Mouse (Mus musculus) intestine, embryonic 14.5 days (tissue): ENCODE measurements at regions not wholly inside any gene's neighbourhood (a gene's known extent, or its start where the extent isn't known, plus 50 kb on each side); places are given as distances from the start of the nearest gene placed in this dataset.

ENCODE experiments used
- ATAC-seq: fragments of 200-750 bp; cut with Nextera tagmentation; replicated peaks from 2 replicates; pipeline ENCODE4 v1.8.0; 2017; ENCODE audit warnings: low read depth, moderate number of reproducible peaks, moderate TSS enrichment, moderate library complexity; ENCODE audit not compliant: low FRiP score, low TSS enrichment
- DNase-seq: peaks from one replicate; pipeline ENCODE4 v3.0.0-alpha.2; 2018; ENCODE audit warnings: low spot score
- H3K27ac ChIP-seq: fragments of 300-500 bp; sonication (generic); 2 replicates; pipeline ENCODE4 v1.5.1; 2014; ENCODE audit warnings: low read depth, mild to moderate bottlenecking, control low read depth
- H3K27me3 ChIP-seq: fragments of 300-500 bp; sonication (generic); replicated peaks from 2 replicates; pipeline ENCODE4 v1.6.1; 2014; ENCODE audit warnings: low read length, control low read depth; ENCODE audit not compliant: control insufficient read depth, insufficient read depth
- H3K36me3 ChIP-seq: fragments of 300-500 bp; sonication (generic); 2 replicates; pipeline ENCODE4 v1.6.1; 2014; ENCODE audit warnings: low read length, control low read depth; ENCODE audit not compliant: control insufficient read depth, insufficient read depth
- H3K4me1 ChIP-seq: fragments of 300-500 bp; sonication (generic); replicated peaks from 2 replicates; pipeline ENCODE4 v1.6.1; 2014; ENCODE audit warnings: low read length, control low read depth, mixed read lengths; ENCODE audit not compliant: control insufficient read depth, insufficient read depth
- H3K4me2 ChIP-seq: fragments of 300-500 bp; sonication (generic); 2 replicates; pipeline ENCODE4 v1.6.1; 2014; ENCODE audit warnings: low read length
- H3K4me3 ChIP-seq: fragments of 300-500 bp; sonication (generic); 2 replicates; pipeline ENCODE4 v1.5.1; 2014; ENCODE audit warnings: low read depth, low read length, control low read depth, mixed read lengths
- H3K9ac ChIP-seq: fragments of 300-500 bp; sonication (generic); 2 replicates; pipeline ENCODE4 v1.6.1; 2014; ENCODE audit warnings: mild to moderate bottlenecking, low read length
- H3K9me3 ChIP-seq: fragments of 300-500 bp; sonication (generic); 2 replicates; pipeline ENCODE4 v1.6.1; 2016; ENCODE audit warnings: low read length, control low read depth; ENCODE audit not compliant: control insufficient read depth
- WGBS: fragments of 180-500 bp; shearing (Covaris S2); extraction: QIAGEN DNeasy Blood & Tissue Kit; methylation state at CpG from one replicate; pipeline ENCODE4 v1.1.7; 2014; 5-methylcytosine and 5-hydroxymethylcytosine counted together

GRCm38 (mm10) chr8:6606854-6607535, 1501.8 kb upstream of the Slc10a2 start:
- Histone ChIP-seq H3K27ac (no peak overlapping the region), H3K4me2 (no peak overlapping the region), H3K27me3 (no peaks in the 10 kb centered on the region), H3K36me3 (no peaks in the 10 kb centered on the region), H3K4me3 (no peak overlapping the region), H3K9me3 (no peaks in the 10 kb centered on the region), H3K9ac (no peak overlapping the region), H3K4me1 (no peaks in the 10 kb centered on the region)
- 38% methylated on average over 9 of the region's 9 CpGs for WGBS
- DNase-seq (no peak), ATAC-seq (no peak)

DNA sequence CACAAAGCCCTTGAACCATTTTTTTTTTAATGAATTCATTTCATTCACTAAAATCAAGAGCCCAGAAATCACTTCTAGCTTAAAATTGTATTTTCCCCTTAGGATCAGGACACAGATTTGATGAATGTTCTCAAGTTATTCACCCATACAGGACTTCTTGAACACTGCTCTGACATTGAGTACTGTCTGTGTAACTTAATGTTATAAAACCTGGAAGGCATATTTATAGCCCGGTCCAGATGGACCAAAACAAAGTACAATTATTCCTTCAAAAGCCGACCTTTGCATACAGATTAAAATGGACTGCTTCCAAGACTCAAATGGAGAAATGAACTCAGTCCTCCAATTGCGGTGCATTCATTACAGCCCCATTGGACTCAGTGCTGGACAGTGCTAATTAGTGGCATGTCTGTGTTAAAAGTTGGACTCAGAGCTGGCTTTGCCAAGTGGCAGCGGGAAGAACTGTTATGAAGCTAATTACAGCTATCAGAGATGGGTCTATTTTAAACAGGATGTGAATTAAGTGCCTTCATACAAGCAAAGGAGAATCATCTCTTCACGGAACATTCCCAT, 1499.2 kb upstream of the Slc10a2 start:
- Histone ChIP-seq H3K27me3 (no peaks in the 10 kb centered on the region), H3K36me3 (no peaks in the 10 kb centered on the region), H3K4me2 (no peak overlapping the region), H3K27ac (no peak overlapping the region), H3K9ac (no peak overlapping the region), H3K9me3 (no peaks in the 10 kb centered on the region), H3K4me3 (no peak overlapping the region), H3K4me1 (no peaks in the 10 kb centered on the region)
- ATAC-seq (no peak), DNase-seq (no peak)
- 80% methylated on average over 5 of the region's 5 CpGs for WGBS

DNA sequence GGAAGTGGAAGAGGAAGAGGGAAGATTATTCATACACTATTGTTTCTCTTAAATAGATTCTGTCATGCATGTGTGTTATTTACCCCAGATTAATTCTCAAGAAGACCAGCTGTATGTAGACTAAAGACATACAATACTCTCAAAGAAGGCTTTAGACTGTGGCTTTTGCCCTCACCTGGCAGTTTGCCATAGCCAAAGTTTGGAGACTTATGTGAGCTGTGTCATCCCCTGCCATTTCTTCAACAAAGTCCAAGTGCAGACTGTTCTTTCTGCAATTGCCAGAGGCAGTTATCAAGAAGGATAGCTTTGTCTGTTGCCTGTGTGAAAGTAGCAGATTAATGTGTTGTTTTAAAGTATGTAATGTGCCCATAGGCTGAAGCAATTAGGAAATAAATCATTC, 1485.0 kb upstream of the Slc10a2 start:
- Histone ChIP-seq H3K27ac (no peak overlapping the region), H3K9me3 (no peaks in the 10 kb centered on the region), H3K36me3 (no peaks in the 10 kb centered on the region), H3K9ac (no peak overlapping the region), H3K27me3 (no peaks in the 10 kb centered on the region), H3K4me1 (no peaks in the 10 kb centered on the region), H3K4me2 (no peak overlapping the region), H3K4me3 (no peak overlapping the region)
- ATAC-seq (no peak), DNase-seq (no peak)

GRCm38 (mm10) chr8:6583337-6584096, 1478.4 kb upstream of the Slc10a2 start:
- Histone ChIP-seq H3K4me3 (no peak overlapping the region), H3K4me1 (no peaks in the 10 kb centered on the region), H3K27me3 (no peaks in the 10 kb centered on the region), H3K27ac (no peak overlapping the region), H3K9me3 (no peaks in the 10 kb centered on the region; the same call in 1 of the 2 replicates), H3K36me3 (no peaks in the 10 kb centered on the region), H3K4me2 (no peak overlapping the region), H3K9ac (no peak overlapping the region)
- WGBS: 89% methylated on average over 6 of the region's 6 CpGs
- no peak for DNase-seq
- no peak for ATAC-seq

GRCm38 (mm10) chr8:6582732-6583131, 1477.6 kb upstream of the Slc10a2 start:
- WGBS: 86% methylated on average over 3 of the region's 3 CpGs
- Histone ChIP-seq H3K9me3 (no peaks in the 10 kb centered on the region; the same call in 1 of the 2 replicates), H3K36me3 (no peaks in the 10 kb centered on the region), H3K4me1 (no peaks in the 10 kb centered on the region), H3K27ac (no peak overlapping the region), H3K9ac (no peak overlapping the region), H3K4me2 (no peak overlapping the region), H3K4me3 (no peak overlapping the region), H3K27me3 (no peaks in the 10 kb centered on the region)
- ATAC-seq (no peak), DNase-seq (no peak)

DNA sequence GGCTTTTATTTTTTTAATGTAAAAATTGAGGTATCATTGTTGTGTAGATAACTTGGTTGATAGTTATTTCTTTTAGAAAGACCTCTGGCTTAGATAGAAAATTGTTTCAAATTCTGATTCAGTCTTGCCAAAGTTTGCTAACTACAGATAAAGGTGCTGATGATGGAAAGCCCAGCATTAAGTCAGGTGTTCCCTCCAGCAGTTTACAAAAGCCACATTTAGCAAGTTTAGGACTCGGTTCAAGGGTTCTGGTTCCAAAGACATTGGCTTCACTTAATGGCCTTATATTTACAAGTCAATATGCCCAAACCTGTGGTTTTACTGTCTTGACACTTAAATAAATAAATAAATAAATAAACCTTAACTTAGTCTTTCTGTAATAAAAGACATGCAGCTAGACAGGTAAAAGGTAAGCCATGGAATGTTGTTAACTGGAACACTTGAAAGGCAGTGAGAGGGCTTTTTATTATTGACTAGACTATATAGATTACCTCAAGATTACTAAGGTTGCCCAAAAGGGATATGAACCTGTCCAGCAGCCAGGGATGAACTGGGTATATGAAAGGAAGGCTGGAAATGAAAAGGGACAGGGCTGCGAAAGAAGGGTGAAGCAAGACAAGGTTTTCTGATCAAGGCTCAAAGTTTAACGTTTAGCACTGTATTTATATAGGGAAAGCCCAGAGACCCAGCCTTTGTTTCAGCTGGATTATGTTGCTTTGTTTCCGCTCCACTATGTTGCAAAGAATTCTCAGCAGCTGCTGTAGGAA, 1472.9 kb upstream of the Slc10a2 start:
- DNase-seq (no peak), ATAC-seq (no peak)
- H3K4me2 ChIP-seq: no peak overlapping the region
- H3K4me1 ChIP-seq: no peaks in the 10 kb centered on the region
- no peaks in the 10 kb centered on the region for H3K36me3 ChIP-seq
- H3K4me3 ChIP-seq: no peak overlapping the region
- no peaks in the 10 kb centered on the region; the same call in 1 of the 2 replicates for H3K9me3 ChIP-seq
- H3K9ac ChIP-seq: no peak overlapping the region
- H3K27me3 ChIP-seq: no peaks in the 10 kb centered on the region
- WGBS: 77% methylated on average over 4 of the region's 4 CpGs
- H3K27ac ChIP-seq: no peak overlapping the region

DNA sequence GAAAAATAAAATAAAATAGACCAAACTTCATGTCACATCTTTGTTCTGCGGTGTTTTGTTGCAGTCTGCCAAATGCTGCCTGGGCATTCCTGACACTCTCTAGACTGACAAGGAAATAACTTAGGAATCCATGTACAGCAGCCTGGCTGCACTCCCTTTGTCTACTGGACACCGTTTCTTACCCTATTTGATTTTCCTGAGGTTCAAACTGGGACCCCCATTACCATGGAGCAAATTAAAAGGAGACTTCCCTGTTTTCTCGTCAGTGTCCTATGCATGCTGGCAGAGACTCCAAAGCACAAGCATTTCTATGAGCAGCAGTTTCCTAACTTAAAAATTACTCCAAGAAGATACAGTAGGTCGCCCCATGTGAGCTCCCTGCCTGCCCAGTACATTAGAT, 1470.1 kb upstream of the Slc10a2 start:
- Histone ChIP-seq H3K36me3 (no peaks in the 10 kb centered on the region), H3K4me1 (no peaks in the 10 kb centered on the region), H3K4me3 (no peak overlapping the region), H3K27me3 (no peaks in the 10 kb centered on the region), H3K4me2 (no peak overlapping the region), H3K9ac (no peak overlapping the region), H3K27ac (no peak overlapping the region), H3K9me3 (no peaks in the 10 kb centered on the region)
- WGBS: 77% methylated on average over 4 of the region's 4 CpGs
- DNase-seq (no peak), ATAC-seq (no peak)

GRCm38 (mm10) chr8:6573492-6573891, 1468.3 kb upstream of the Slc10a2 start:
- Histone ChIP-seq H3K27ac (no peak overlapping the region), H3K36me3 (no peaks in the 10 kb centered on the region), H3K9me3 (no peaks in the 10 kb centered on the region), H3K9ac (no peak overlapping the region), H3K4me2 (no peak overlapping the region), H3K4me1 (no peaks in the 10 kb centered on the region), H3K4me3 (no peak overlapping the region), H3K27me3 (no peaks in the 10 kb centered on the region)
- 88% methylated on average over 3 of the region's 3 CpGs for WGBS
- no peak for DNase-seq
- no peak for ATAC-seq
